Mouse (Mus musculus) cerebral cortex, adult 2 months (tissue): ENCODE results near the gene Eif4a1.

ENCODE experiments used
- WGBS: fragments of 180-500 bp; shearing (Covaris S2); methylation state at CpG from one replicate; pipeline ENCODE4 v1.1.7; 2018; 5-methylcytosine and 5-hydroxymethylcytosine counted together

The Eif4a1 gene

GRCm38 (mm10) chr11:69672211-69672706 is at the start of gene Eif4a1:
TSS of gene Eif4a1 (minus strand) at chr11:69672423.
- WGBS = under 1% methylated on average over 36 of the region's 36 CpGs

GRCm38 (mm10) chr11:69720852-69721251 is 48.6 kb upstream of the Eif4a1 start:
- 84% methylated on average over 6 of the region's 6 CpGs for WGBS

GRCm38 (mm10) chr11:69719423-69719822 is 47.2 kb upstream of the Eif4a1 start:
- WGBS = 75% methylated on average over 6 of the region's 6 CpGs

- WGBS = 38% methylated on average over 15 of the region's 15 CpGs
These were observed 46.4 kb upstream of the Eif4a1 start for GRCm38 (mm10) chr11:69718661-69719060.

DNA sequence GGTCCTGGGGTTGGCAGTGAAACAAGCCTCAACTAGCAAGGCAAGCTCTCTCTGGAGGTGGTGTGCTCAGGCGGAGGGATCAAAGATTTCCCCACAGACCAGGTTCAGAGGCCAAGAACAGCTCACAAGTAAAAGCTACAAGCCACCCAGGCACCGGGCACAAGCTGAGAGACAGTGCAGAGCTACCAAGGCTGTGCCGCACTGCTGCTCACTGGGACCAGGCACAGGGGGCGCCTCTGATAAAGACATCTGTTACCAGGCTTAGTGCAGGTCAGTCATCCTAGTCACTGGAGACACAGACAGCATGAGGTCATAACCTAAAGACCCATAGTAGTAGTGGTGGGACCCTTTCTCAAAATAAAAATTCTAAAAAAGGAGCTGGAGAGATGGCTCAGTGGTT is 44.7 kb upstream of the Eif4a1 start:
- 79% methylated on average over 4 of the region's 4 CpGs for WGBS

DNA sequence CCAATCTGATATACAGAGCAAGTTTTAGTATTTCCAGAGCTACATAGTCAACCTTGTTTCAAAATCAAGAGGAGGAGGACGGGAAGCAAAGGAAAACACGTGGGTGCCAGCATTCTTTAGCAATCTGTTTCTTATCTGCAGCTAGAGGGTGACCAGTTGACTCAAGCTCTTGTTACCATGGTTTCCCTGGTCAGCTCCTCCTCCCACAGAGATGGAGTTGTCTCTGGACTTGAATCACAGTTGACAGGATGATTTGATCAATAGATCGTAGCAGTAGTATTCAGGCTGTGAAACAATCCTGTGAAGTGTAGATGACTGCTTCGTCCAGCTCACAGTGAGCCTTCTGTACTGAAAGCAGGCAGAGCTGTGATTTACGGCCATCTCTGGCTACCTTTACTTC is 43.7 kb upstream of the Eif4a1 start:
- WGBS = 31% methylated on average over 5 of the region's 5 CpGs

GRCm38 (mm10) chr11:69715482-69715881 is 43.3 kb upstream of the Eif4a1 start:
- WGBS = 63% methylated on average over 9 of the region's 9 CpGs

DNA sequence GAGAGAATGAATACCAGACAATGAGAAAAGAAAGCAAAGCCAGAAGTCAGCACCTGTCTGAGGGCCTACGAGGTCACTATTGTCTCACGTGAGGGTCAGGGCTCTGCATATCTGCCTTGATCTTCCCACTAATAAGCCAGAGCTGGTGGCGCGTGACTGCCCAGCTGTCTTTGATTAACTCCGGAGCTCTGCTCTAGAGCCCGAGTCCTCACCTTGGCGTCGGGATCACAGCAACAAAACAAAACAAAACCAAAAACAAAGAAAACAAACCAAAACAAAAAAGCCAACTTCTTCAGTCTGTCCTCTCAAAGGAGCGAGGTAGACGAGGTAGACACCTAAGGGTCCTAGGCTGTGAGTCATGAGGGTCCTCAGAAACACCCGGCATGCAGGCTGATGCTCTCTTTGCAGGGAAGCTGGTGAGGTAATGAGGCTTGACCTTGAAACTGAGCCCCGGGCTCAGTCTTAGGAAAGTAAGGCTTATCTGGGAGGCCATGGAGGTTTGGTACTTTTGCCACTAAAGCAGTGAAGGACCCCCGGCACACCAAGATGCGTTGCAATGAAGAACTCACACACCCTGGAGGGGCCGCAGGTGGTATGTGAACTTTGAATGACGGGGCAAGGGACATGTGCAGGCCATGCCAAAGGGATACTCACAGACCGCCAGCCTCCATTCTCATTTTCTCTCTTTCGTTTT is 42.6 kb upstream of the Eif4a1 start:
- 84% methylated on average over 18 of the region's 18 CpGs for WGBS

- 89% methylated on average over 20 of the region's 20 CpGs for WGBS
These were observed 40.9 kb upstream of the Eif4a1 start for GRCm38 (mm10) chr11:69712954-69713672.

DNA sequence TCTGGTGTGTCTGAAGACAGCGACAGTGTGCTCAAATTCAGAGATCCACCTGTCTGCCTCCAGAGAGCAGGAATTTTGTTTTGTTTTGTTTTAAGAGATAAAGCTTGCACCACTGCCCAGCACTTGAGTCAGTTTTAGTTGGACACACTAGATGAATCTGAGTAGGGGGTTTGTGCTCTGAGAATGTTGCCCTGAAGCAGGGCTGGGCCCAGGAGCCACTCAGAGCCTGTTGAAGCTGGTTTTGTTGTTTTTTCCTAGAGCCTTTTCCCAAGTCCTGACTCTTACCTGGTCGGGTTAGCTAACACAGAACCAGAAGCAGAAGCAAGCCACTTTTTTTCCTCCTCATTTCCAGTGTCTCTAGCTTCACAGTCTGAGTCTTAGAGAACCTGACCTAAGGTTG is 38.9 kb upstream of the Eif4a1 start:
- 85% methylated on average over 2 of the region's 2 CpGs for WGBS

DNA sequence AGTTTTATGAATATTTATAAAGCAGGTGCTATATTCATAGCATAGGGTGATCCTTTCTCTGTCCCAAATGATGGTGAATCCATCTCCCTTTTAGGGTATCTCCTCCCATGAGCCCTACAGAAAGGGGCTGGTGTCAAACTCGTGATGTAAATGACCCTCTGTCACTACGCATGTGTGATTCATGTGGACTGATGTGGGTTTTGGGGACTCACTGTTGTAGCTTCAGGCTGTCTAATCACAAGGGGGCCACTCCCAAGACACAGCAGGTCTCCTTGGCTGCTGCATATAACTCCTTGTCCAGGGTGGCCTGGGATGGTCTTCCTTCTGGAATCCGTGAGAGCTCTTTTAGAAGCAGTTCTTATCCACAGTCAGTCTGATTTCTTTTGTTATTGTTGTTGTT is 38.2 kb upstream of the Eif4a1 start:
- WGBS = 83% methylated on average over 3 of the region's 3 CpGs

DNA sequence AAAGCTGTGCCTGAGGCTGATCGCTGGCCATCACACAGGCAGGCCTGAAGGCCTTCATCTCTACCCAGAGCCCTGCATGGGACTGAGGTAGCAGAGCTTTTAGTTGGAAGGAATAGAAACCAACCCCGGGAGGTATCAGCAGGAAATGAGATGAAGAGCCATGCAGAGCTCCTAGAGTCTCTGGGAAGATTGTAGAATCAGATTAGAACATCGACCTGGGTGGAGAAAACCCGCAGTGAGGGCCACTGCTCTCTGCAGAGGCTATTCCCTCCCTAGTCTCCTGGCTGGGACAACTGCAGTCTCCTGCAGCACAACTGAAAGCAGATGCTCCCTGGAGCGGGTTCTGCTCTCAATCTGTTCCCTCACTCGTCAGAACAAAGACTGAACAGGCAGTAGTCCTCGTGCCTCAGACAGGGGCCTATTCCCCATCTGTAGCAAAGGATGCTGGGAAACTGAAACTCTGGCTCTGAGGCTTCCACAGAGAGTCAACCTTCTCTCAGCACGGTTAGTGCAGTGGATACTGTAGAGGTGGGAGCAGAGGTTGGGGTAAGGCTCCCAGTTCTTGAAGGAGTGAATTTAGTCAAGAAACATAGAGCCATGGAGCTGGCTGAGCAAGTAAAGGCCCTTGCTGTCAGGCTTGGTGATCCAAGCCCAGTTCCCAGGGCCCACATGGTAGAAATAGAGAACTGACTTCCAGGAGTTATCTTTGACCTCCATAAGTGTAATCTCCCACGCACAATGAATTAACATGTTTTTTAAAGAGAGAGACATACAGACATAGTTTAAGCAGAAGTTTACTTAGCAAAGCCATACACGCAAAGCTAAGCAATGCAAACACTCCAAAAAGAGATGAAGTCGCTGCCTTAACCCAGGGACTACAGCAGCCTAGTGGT is 37.6 kb upstream of the Eif4a1 start:
- WGBS = 60% methylated on average over 11 of the region's 11 CpGs

DNA sequence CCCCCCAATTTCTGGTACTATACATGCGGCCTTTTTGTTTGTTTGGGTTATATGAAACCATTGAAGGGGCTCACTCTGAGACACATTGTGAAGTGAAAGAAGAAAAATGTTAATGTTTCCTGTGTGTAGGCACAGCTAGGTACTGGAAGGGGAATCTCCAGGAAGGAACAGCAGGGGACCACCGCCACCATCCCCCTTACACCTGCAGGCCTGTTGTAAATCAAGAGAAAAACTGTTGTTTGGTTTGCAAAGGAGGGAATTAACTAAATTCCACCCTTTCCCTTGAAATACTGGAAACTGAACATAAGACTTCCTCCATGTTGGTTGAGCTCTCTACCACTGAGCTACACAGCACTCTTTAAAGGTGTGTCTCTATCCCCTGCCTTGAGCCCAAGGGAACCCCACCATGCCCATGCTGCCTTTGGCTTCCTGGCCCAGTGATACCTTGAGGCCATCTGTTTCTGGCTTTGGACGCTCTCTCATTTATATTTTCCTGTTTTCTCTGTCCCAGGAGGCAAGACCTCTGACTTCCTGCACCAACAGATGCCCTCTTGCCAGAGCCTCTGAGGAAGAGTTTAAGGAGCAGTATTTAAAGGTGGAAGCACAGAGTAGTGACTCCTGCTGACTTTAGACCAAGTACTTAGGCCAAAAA is 36.5 kb upstream of the Eif4a1 start:
- WGBS = 90% methylated on average over 3 of the region's 3 CpGs

DNA sequence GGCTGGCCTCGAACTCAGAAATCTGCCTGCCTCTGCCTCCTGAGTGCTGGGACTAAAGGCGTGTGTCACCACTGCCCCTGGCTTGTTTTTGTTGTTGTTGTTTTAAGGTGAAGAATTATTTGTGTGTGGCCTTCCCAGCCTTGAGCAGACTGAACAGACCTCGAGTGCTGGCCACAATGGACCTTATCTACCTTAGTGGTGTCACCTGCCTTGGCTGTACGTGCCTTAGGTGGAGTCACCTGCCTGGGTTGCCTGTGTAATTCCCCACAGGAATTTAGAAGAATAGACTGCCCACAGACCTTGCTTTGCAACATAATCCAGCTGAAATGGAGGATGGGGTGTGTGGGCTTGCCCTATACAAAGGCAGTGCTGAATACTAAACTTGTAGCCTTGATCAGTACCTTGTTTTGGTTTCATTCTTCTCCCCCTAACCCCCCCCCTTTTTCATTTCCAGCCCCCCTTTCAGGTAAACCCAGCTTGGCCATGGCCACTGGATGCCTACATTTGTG is 35.7 kb upstream of the Eif4a1 start:
- WGBS = 93% methylated on average over 4 of the region's 4 CpGs

DNA sequence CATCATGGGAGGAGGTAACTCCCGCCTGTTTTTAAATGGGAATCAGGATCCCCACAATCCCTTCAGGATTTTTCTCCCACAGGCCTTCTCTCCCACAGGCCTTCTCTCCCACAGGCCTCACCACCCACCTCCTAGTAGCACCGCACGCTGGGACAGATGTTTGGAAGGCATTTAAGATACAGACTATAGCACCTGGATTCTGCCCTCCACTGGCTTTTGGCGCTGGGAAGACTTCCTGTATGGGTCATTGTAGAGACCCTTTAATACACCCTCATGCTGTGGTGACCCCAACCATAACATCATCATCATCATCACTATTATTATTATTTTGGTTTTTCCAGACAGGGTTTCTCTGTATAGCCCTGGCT is 35.2 kb upstream of the Eif4a1 start:
- 76% methylated on average over 4 of the region's 4 CpGs for WGBS

DNA sequence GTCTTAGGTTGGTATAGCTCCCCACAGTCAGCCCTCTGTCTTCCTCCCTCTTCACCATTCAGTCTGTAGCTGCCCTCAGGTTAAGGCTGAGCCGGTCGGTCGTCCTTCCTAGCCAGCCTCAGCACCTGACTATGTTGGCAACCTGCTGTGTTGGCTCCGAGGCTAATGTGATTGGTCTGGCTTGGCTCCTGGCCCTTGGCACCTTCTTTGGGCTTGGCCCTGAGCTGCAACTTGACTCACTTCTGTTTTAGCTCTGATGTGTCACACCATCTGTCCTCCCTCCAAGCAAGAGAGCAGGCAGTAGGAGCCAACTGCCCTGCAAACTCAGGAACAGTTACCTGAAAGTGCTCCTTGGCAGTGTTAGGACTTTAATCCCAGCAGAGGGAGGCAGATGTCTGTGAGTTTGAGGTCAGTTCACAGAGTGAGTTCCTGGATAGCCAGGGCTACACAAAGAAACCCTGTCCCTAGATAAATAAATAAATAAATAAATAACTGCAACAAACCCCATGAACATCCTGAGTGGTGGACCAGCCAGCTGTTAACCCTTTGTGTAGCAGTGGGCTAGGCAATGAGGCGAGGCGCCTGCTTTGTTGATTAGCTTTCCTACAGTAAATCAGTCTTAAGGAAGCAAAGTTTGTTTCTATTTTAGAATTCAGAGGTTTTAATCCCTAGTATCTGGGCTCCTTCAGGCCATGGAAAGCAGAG is 34.7 kb upstream of the Eif4a1 start:
- WGBS = 37% methylated on average over 6 of the region's 6 CpGs

DNA sequence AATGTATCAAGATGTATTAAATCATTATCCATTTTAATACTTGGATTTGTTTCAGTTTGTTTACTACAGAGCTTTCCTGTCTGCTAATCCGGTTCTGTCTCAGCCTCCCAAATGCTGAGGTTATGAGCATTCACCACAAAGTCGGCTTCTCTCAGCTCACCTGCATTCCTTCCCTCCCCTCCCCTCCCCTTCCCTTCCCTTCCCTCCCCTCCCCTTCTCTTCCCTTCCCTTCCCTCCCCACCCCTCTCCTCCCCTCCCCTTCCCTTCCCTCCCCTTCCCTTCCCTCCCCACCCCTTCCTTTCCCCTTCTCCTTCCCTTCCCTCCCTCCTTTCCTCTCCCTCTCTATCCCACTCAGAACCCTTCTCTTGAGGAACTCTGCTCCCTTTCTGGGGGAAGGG is 32.4 kb upstream of the Eif4a1 start:
- WGBS = 61% methylated on average over 2 of the region's 2 CpGs

- WGBS = 68% methylated on average over 8 of the region's 8 CpGs
These were observed 31.8 kb upstream of the Eif4a1 start for GRCm38 (mm10) chr11:69703814-69704612.

DNA sequence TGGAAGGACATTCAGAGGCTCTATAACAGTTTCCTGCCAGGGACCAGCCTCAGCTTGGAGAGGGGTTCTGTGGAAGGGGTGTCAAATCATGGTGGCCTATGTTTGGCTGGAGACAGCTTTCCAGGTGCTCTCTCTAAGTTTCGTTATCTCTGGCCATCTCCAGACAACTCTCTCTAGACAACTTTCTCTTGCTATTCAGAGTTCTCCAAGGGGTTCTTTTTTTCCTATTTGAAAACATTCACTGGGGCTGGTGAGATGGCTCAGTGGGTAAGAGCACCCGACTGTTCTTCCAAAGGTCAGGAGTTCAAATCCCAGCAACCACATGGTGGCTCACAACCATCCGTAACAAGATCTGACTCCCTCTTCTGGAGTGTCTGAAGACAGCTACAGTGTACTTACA is 31.2 kb upstream of the Eif4a1 start:
- WGBS = 93% methylated on average over 3 of the region's 3 CpGs

GRCm38 (mm10) chr11:69702886-69703285 is 30.7 kb upstream of the Eif4a1 start:
- 97% methylated on average over 10 of the region's 10 CpGs for WGBS
